19 mouse cellular contexts compared by ENCODE assay signal in genomic region chr19:44148345-44148744, GRCm38 (mm10). TPM values are rescaled to one million over a fixed set of nuclear protein-coding genes. Genes with fewer than 3 reads are reported as not detected.
DNase-seq lines count a peak whose midpoint lies in the region; ATAC-seq and TF ChIP-seq lines count a peak whose summit lies in the region.
"Had no signal": no experiment of that assay in that cellular context is flagged by ENCODE, and none has a peak within 500 bp of the region (broad histone marks: within the 10 kb centered on the region; RNA-seq: fewer than 3 reads in every experiment).

No protein-coding gene starts in this region.

- 24% methylated on average over 2 of the region's 2 CpGs for WGBS in heart, postnatal 0 days
- 37% methylated on average over 2 of the region's 2 CpGs for WGBS in liver, postnatal 0 days (ENCODE audit: insufficient replicate concordance)
- WGBS in liver, embryonic 11.5 days = 28% methylated on average over 2 of the region's 2 CpGs

- no peak overlapping the region for H3K4me2 ChIP-seq in heart, postnatal 0 days (ENCODE audit: low read depth, low read length)
- H3K4me2 ChIP-seq in liver, postnatal 0 days (ENCODE audit: low read depth, low read length) = no peak overlapping the region
- H3K4me2 ChIP-seq in liver, embryonic 11.5 days = no peak overlapping the region
- H3K4me2 ChIP-seq: embryonic facial prominence, embryonic 15.5 days; forebrain, embryonic 12.5 days; hindbrain, embryonic 15.5 days; kidney, embryonic 15.5 days; liver, embryonic 13.5 days; midbrain, embryonic 12.5 days had no signal

- TF ChIP-seq CTCF in heart, postnatal 0 days (IDR thresholded peaks at IDR 0.05; ENCODE audit: low read depth) = peak; percentile 14; the same call in 1 of the 2 replicates
- TF ChIP-seq CTCF in liver, postnatal 0 days (IDR thresholded peaks at IDR 0.05; ENCODE audit: low read depth) = peak; percentile 57
- peak; percentile 20; the same call in 1 of the 2 replicates for TF ChIP-seq CTCF in E14TG2a.4 (conservative IDR thresholded peaks at IDR 0.05; ENCODE audit: low read length)

- H3K36me3 ChIP-seq in heart, postnatal 0 days (replicated peaks; ENCODE audit: control insufficient read depth, insufficient read depth, low read length) = peaks cover 13% of the 10 kb centered on the region; the same call in 1 of the 2 replicates
- H3K36me3 ChIP-seq in liver, postnatal 0 days (replicated peaks; ENCODE audit: insufficient read depth, low read length) = no peaks in the 10 kb centered on the region; the same call in 1 of the 2 replicates
- H3K36me3 ChIP-seq in liver, embryonic 11.5 days (ENCODE audit: control insufficient read depth, insufficient read depth, low read length) = no peaks in the 10 kb centered on the region
- H3K36me3 ChIP-seq in E14TG2a.4 (ENCODE audit: insufficient read depth, low read length) = peaks cover 10% of the 10 kb centered on the region

- peaks cover 5% of the 10 kb centered on the region; the same call in 1 of the 2 replicates for H3K27me3 ChIP-seq in heart, postnatal 0 days (ENCODE audit: control insufficient read depth, insufficient read depth, low read length)
- H3K27me3 ChIP-seq in liver, postnatal 0 days (ENCODE audit: insufficient read depth, low read length) = peaks cover 3% of the 10 kb centered on the region; the same call in 1 of the 2 replicates
- H3K27me3 ChIP-seq in liver, embryonic 11.5 days (replicated peaks; ENCODE audit: control insufficient read depth, insufficient read depth, low read length) = peaks cover 3% of the 10 kb centered on the region
- H3K27me3 ChIP-seq in E14TG2a.4 (ENCODE audit: insufficient read depth, low read length) = peaks cover 23% of the 10 kb centered on the region

- no peak for ATAC-seq in heart, postnatal 0 days (ENCODE audit: insufficient read depth, low read depth)
- no peak for ATAC-seq in liver, postnatal 0 days
- no peak for ATAC-seq in liver, embryonic 11.5 days (replicated peaks; ENCODE audit: low FRiP score)

- intact Hi-C loops in left cerebral cortex, postnatal 4 days (cut with DNase I) = no loop called here

- DNase-seq in heart, postnatal 0 days (ENCODE audit: low spot score) = no peak
- DNase-seq in heart, adult 8-10 months (ENCODE audit: low spot score) = no peak
- DNase-seq in liver, postnatal 0 days = no peak
- no peak for DNase-seq in liver, embryonic 11.5 days (ENCODE audit: low spot score)
- DNase-seq in embryo, embryonic 11 days = peak; percentile 4
- no peak for DNase-seq in left cerebral cortex, postnatal 4 days
- DNase-seq in right cerebral cortex, adult 18-20 months = no peak
- DNase-seq: cerebellum, adult 11 months; liver, embryonic 13.5 days; lung, postnatal 4 days; right cerebral cortex, postnatal 25 days; thymus, adult 2 months had no signal

- H3K27ac ChIP-seq in heart, postnatal 0 days (ENCODE audit: low read depth) = no peak overlapping the region
- no peak overlapping the region for H3K27ac ChIP-seq in liver, postnatal 0 days (ENCODE audit: low read depth)
- H3K27ac ChIP-seq in liver, embryonic 11.5 days (ENCODE audit: low read depth, low read length) = no peak overlapping the region
- H3K27ac ChIP-seq: embryonic facial prominence, embryonic 15.5 days; forebrain, embryonic 12.5 days; hindbrain, embryonic 15.5 days; kidney, embryonic 15.5 days; liver, embryonic 13.5 days; midbrain, embryonic 12.5 days had no signal

- TF ChIP-seq EP300 in heart, postnatal 0 days (IDR thresholded peaks at IDR 0.05; ENCODE audit: low read depth) = no peak
- no peak for TF ChIP-seq EP300 in liver, postnatal 0 days (IDR thresholded peaks at IDR 0.05; ENCODE audit: low read depth)

- no peak overlapping the region for H3K9ac ChIP-seq in heart, postnatal 0 days (replicated peaks; ENCODE audit: low read depth, low read length)
- H3K9ac ChIP-seq in liver, postnatal 0 days (replicated peaks) = no peak overlapping the region
- no peak overlapping the region for H3K9ac ChIP-seq in liver, embryonic 11.5 days (ENCODE audit: low read depth, low read length)
- H3K9ac ChIP-seq: embryonic facial prominence, embryonic 15.5 days; forebrain, embryonic 12.5 days; hindbrain, embryonic 15.5 days; kidney, embryonic 15.5 days; liver, embryonic 13.5 days; midbrain, embryonic 12.5 days had no signal

- H3K4me3 ChIP-seq in heart, postnatal 0 days (ENCODE audit: low read depth, low read length) = no peak overlapping the region
- H3K4me3 ChIP-seq in liver, postnatal 0 days (ENCODE audit: low read depth, low read length) = no peak overlapping the region
- H3K4me3 ChIP-seq in liver, embryonic 11.5 days (ENCODE audit: low read depth, low read length) = no peak overlapping the region
- H3K4me3 ChIP-seq in E14TG2a.4 (replicated peaks; ENCODE audit: low read length) = no peak overlapping the region
- H3K4me3 ChIP-seq: embryonic facial prominence, embryonic 15.5 days; forebrain, embryonic 12.5 days; hindbrain, embryonic 15.5 days; kidney, embryonic 15.5 days; liver, embryonic 13.5 days; midbrain, embryonic 12.5 days had no signal

- H3K9me3 ChIP-seq in heart, postnatal 0 days (replicated peaks; ENCODE audit: control insufficient read depth, low read length) = no peaks in the 10 kb centered on the region
- H3K9me3 ChIP-seq in liver, postnatal 0 days (ENCODE audit: low read length) = no peaks in the 10 kb centered on the region
- no peaks in the 10 kb centered on the region for H3K9me3 ChIP-seq in liver, embryonic 11.5 days (ENCODE audit: control insufficient read depth, low read length)
- H3K9me3 ChIP-seq in E14TG2a.4 (ENCODE audit: low read length) = no peaks in the 10 kb centered on the region
- H3K9me3 ChIP-seq: embryonic facial prominence, embryonic 15.5 days; forebrain, embryonic 12.5 days; hindbrain, embryonic 15.5 days; kidney, embryonic 15.5 days; liver, embryonic 13.5 days; midbrain, embryonic 12.5 days had no signal

- H3K4me1 ChIP-seq in heart, postnatal 0 days (ENCODE audit: control insufficient read depth, insufficient read depth) = peaks cover 5% of the 10 kb centered on the region; the same call in 1 of the 2 replicates
- H3K4me1 ChIP-seq in liver, postnatal 0 days (ENCODE audit: insufficient read depth) = peaks cover 8% of the 10 kb centered on the region
- H3K4me1 ChIP-seq in liver, embryonic 11.5 days (replicated peaks; ENCODE audit: control insufficient read depth, insufficient read depth, low read length) = peaks cover 8% of the 10 kb centered on the region
- H3K4me1 ChIP-seq in E14TG2a.4 (replicated peaks; ENCODE audit: low read depth, low read length) = peaks cover 14% of the 10 kb centered on the region

RNA-seq across cellular contexts. Expression of gene Bloc1s2, which starts 2.1 kb away (rescaled TPM):
- total RNA-seq in heart, postnatal 0 days (2014; rRNA removed; ENCODE audit: low replicate concordance) = 3.8 and 8.2 TPM in 2 replicates
- 43.4 and 49.7 TPM in 2 replicates for polyA plus RNA-seq in heart, postnatal 0 days (2015; fragmentation: Nextera tagmentation; extraction: Ambion mirVana)
- total RNA-seq in heart, adult 8-10 months (2022) = 10 to 100 TPM; 14.1 to 21.6 (median 18.3) TPM
- 31.6 and 33.2 TPM in 2 replicates for polyA plus RNA-seq in liver, postnatal 0 days (2015; fragmentation: Nextera tagmentation; extraction: Ambion mirVana)
- 83.3 and 93.0 TPM in 2 replicates for polyA plus RNA-seq in liver, embryonic 11.5 days (2014; fragmentation: Nextera tagmentation; extraction: Ambion mirVana)
- total RNA-seq in left cerebral cortex, postnatal 4 days (2021) = 10 to 100 TPM; 87.2 to 92.2 TPM

RNA-seq across cellular contexts. Expression of gene Cwf19l1, which starts 12.7 kb away (rescaled TPM):
- total RNA-seq in heart, postnatal 0 days (2014; rRNA removed; ENCODE audit: low replicate concordance) = 12.5 and 16.0 TPM in 2 replicates
- 9.8 and 10.7 TPM in 2 replicates for polyA plus RNA-seq in heart, postnatal 0 days (2015; fragmentation: Nextera tagmentation; extraction: Ambion mirVana)
- total RNA-seq in heart, adult 8-10 months (2022) = 10 to 100 TPM in 1 of 4 experiments, 1 to 10 TPM in 3; 7.3 to 10.3 (median 9.0) TPM
- 12.3 and 12.6 TPM in 2 replicates for polyA plus RNA-seq in liver, postnatal 0 days (2015; fragmentation: Nextera tagmentation; extraction: Ambion mirVana)
- 39.7 and 42.3 TPM in 2 replicates for polyA plus RNA-seq in liver, embryonic 11.5 days (2014; fragmentation: Nextera tagmentation; extraction: Ambion mirVana)
- total RNA-seq in left cerebral cortex, postnatal 4 days (2021) = 10 to 100 TPM; 21.7 to 24.4 TPM

RNA-seq across cellular contexts. Expression of gene Chuk, which starts 41.1 kb away (rescaled TPM):
- 14.7 and 47.1 TPM in 2 replicates for total RNA-seq in heart, postnatal 0 days (2014; rRNA removed; ENCODE audit: low replicate concordance)
- polyA plus RNA-seq in heart, postnatal 0 days (2015; fragmentation: Nextera tagmentation; extraction: Ambion mirVana) = 19.3 TPM in 2 replicates
- total RNA-seq in heart, adult 8-10 months (2022) = 10 to 100 TPM; 27.2 to 33.0 (median 29.3) TPM
- polyA plus RNA-seq in liver, postnatal 0 days (2015; fragmentation: Nextera tagmentation; extraction: Ambion mirVana) = 27.7 and 29.6 TPM in 2 replicates
- 42.2 and 44.4 TPM in 2 replicates for polyA plus RNA-seq in liver, embryonic 11.5 days (2014; fragmentation: Nextera tagmentation; extraction: Ambion mirVana)
- total RNA-seq in left cerebral cortex, postnatal 4 days (2021) = 10 to 100 TPM; 61.4 to 64.7 TPM

RNA-seq across cellular contexts. Expression of gene Pkd2l1, which starts 43.9 kb away (rescaled TPM):
- total RNA-seq in heart, postnatal 0 days (2014; rRNA removed; ENCODE audit: low replicate concordance) = not detected in 2 replicates
- polyA plus RNA-seq in heart, postnatal 0 days (2015; fragmentation: Nextera tagmentation; extraction: Ambion mirVana) = not detected in 2 replicates
- not detected for total RNA-seq in heart, adult 8-10 months (2022)
- not detected in 2 replicates for polyA plus RNA-seq in liver, postnatal 0 days (2015; fragmentation: Nextera tagmentation; extraction: Ambion mirVana)
- polyA plus RNA-seq in liver, embryonic 11.5 days (2014; fragmentation: Nextera tagmentation; extraction: Ambion mirVana) = not detected in 2 replicates
- total RNA-seq in left cerebral cortex, postnatal 4 days (2021) = not detected
- polyA plus RNA-seq: embryonic facial prominence, embryonic 15.5 days; heart, embryonic 16.5 days; liver, embryonic 13.5 days had no signal

RNA-seq across cellular contexts. Expression of gene Scd3, which starts 54.7 kb away (rescaled TPM):
- not detected in 2 replicates for total RNA-seq in heart, postnatal 0 days (2014; rRNA removed; ENCODE audit: low replicate concordance)
- polyA plus RNA-seq in heart, postnatal 0 days (2015; fragmentation: Nextera tagmentation; extraction: Ambion mirVana) = 0.14 TPM in 1 of 2 replicates, not detected in the other
- total RNA-seq in heart, adult 8-10 months (2022) = under 1 TPM in 2 of 4 experiments, not detected in 2; 0.19 to 0.35 TPM
- not detected in 2 replicates for polyA plus RNA-seq in liver, postnatal 0 days (2015; fragmentation: Nextera tagmentation; extraction: Ambion mirVana)
- polyA plus RNA-seq in liver, embryonic 11.5 days (2014; fragmentation: Nextera tagmentation; extraction: Ambion mirVana) = not detected in 2 replicates
- total RNA-seq in left cerebral cortex, postnatal 4 days (2021) = 1 to 10 TPM; 1.2 to 1.9 TPM
- polyA plus RNA-seq: liver, embryonic 13.5 days had no signal
